Mouse (Mus musculus): ENCODE results near the gene Klrb1f. TPM values are rescaled to one million over a fixed set of nuclear protein-coding genes. Genes with fewer than 3 reads are reported as not detected.
"Not testable (repeated sequence)": the region's sequence is repeated elsewhere in the genome, so short reads cannot be mapped to it uniquely, and the experiment has no call there.

The Klrb1f gene
- polyA plus RNA-seq, 1 experiment = not detected

- no peak overlapping the region for H3K4me3 ChIP-seq (ENCODE audit: insufficient read depth, low read length)
- H3K27ac ChIP-seq (ENCODE audit: insufficient read depth, low read length) = no peak overlapping the region
- H3K4me1 ChIP-seq (ENCODE audit: control insufficient read depth, insufficient read depth, low read length) = no peaks in the 10 kb centered on the region; the same call in 1 of the 2 replicates
- no peak for TF ChIP-seq POLR2A (IDR thresholded peaks at IDR 0.05; ENCODE audit: extremely low read depth, insufficient read depth, low read length)
- TF ChIP-seq CTCF (IDR thresholded peaks at IDR 0.05; ENCODE audit: extremely low read depth, insufficient read depth, low read length) = peak; percentile 29; the same call in 1 of the 2 replicates
These were observed 21.3 kb downstream of the Klrb1f start for GRCm38 (mm10) chr6:129066986-129067385.

GRCm38 (mm10) chr6:129085098-129085497 is 39.4 kb downstream of the Klrb1f start:
- no peaks in the 10 kb centered on the region for H3K4me1 ChIP-seq (ENCODE audit: control insufficient read depth, insufficient read depth, low read length)

GRCm38 (mm10) chr6:129086031-129086430 is 40.3 kb downstream of the Klrb1f start:
- H3K4me1 ChIP-seq (ENCODE audit: control insufficient read depth, insufficient read depth, low read length); H3K4me3 ChIP-seq (ENCODE audit: insufficient read depth, low read length); H3K27ac ChIP-seq (ENCODE audit: insufficient read depth, low read length): not testable (repeated sequence)

More at GRCm38 (mm10) chr6:129085098-129085497, 39.4 kb downstream of the Klrb1f start:
- H3K27ac ChIP-seq (ENCODE audit: insufficient read depth, low read length) = no peak overlapping the region
- TF ChIP-seq CTCF (IDR thresholded peaks at IDR 0.05; ENCODE audit: extremely low read depth, insufficient read depth, low read length) (no peak), POLR2A (IDR thresholded peaks at IDR 0.05; ENCODE audit: extremely low read depth, insufficient read depth, low read length) (no peak)
- no peak overlapping the region for H3K4me3 ChIP-seq (ENCODE audit: insufficient read depth, low read length)

GRCm38 (mm10) chr6:129088161-129088560 is 42.5 kb downstream of the Klrb1f start:
- H3K4me1 ChIP-seq (ENCODE audit: control insufficient read depth, insufficient read depth, low read length) = no peaks in the 10 kb centered on the region
- H3K4me3 ChIP-seq (ENCODE audit: insufficient read depth, low read length) = no peak overlapping the region
- H3K27ac ChIP-seq (ENCODE audit: insufficient read depth, low read length) = no peak overlapping the region
- TF ChIP-seq CTCF (IDR thresholded peaks at IDR 0.05; ENCODE audit: extremely low read depth, insufficient read depth, low read length) (no peak), POLR2A (IDR thresholded peaks at IDR 0.05; ENCODE audit: extremely low read depth, insufficient read depth, low read length) (no peak)

GRCm38 (mm10) chr6:129088596-129088995 is 42.9 kb downstream of the Klrb1f start:
- not testable (repeated sequence) for H3K4me3 ChIP-seq (ENCODE audit: insufficient read depth, low read length); H3K4me1 ChIP-seq (ENCODE audit: control insufficient read depth, insufficient read depth, low read length); H3K27ac ChIP-seq (ENCODE audit: insufficient read depth, low read length)

- H3K4me3 ChIP-seq (ENCODE audit: insufficient read depth, low read length) = no peak overlapping the region
- no peak overlapping the region for H3K27ac ChIP-seq (ENCODE audit: insufficient read depth, low read length)
- TF ChIP-seq CTCF (IDR thresholded peaks at IDR 0.05; ENCODE audit: extremely low read depth, insufficient read depth, low read length) (peak; percentile 42; the same call in 1 of the 2 replicates), POLR2A (IDR thresholded peaks at IDR 0.05; ENCODE audit: extremely low read depth, insufficient read depth, low read length) (no peak)
- no peaks in the 10 kb centered on the region for H3K4me1 ChIP-seq (ENCODE audit: control insufficient read depth, insufficient read depth, low read length)
These were observed 49.5 kb downstream of the Klrb1f start for GRCm38 (mm10) chr6:129095166-129095565.

- TF ChIP-seq POLR2A (IDR thresholded peaks at IDR 0.05; ENCODE audit: extremely low read depth, insufficient read depth, low read length) (no peak), CTCF (IDR thresholded peaks at IDR 0.05; ENCODE audit: extremely low read depth, insufficient read depth, low read length) (no peak)
- H3K4me1 ChIP-seq (ENCODE audit: control insufficient read depth, insufficient read depth, low read length) = no peaks in the 10 kb centered on the region
These were observed 52.2 kb downstream of the Klrb1f start for GRCm38 (mm10) chr6:129097929-129098328.

GRCm38 (mm10) chr6:129100794-129101193 is 55.1 kb downstream of the Klrb1f start, which contains the start of gene Clec2e:
Gene Clec2e (minus strand): TSS chr6:129100913.
- not testable (repeated sequence) for H3K27ac ChIP-seq (ENCODE audit: insufficient read depth, low read length); H3K4me1 ChIP-seq (ENCODE audit: control insufficient read depth, insufficient read depth, low read length); H3K4me3 ChIP-seq (ENCODE audit: insufficient read depth, low read length)

More at GRCm38 (mm10) chr6:129097929-129098328, 52.2 kb downstream of the Klrb1f start:
- H3K4me3 ChIP-seq (ENCODE audit: insufficient read depth, low read length) = no peak overlapping the region
- H3K27ac ChIP-seq (ENCODE audit: insufficient read depth, low read length) = no peak overlapping the region

- TF ChIP-seq CTCF (IDR thresholded peaks at IDR 0.05; ENCODE audit: extremely low read depth, insufficient read depth, low read length) = no peak
- TF ChIP-seq POLR2A (IDR thresholded peaks at IDR 0.05; ENCODE audit: extremely low read depth, insufficient read depth, low read length) = no peak
- H3K4me1 ChIP-seq (ENCODE audit: control insufficient read depth, insufficient read depth, low read length) = no peaks in the 10 kb centered on the region
- no peak overlapping the region for H3K4me3 ChIP-seq (ENCODE audit: insufficient read depth, low read length)
- no peak overlapping the region for H3K27ac ChIP-seq (ENCODE audit: insufficient read depth, low read length)
These were observed 55.9 kb downstream of the Klrb1f start for GRCm38 (mm10) chr6:129101604-129102003.

GRCm38 (mm10) chr6:129102858-129103555 is 57.3 kb downstream of the Klrb1f start:
- Histone ChIP-seq H3K4me1 (ENCODE audit: control insufficient read depth, insufficient read depth, low read length) (no peaks in the 10 kb centered on the region), H3K4me3 (ENCODE audit: insufficient read depth, low read length) (no peak overlapping the region), H3K27ac (ENCODE audit: insufficient read depth, low read length) (no peak overlapping the region)
- TF ChIP-seq CTCF (IDR thresholded peaks at IDR 0.05; ENCODE audit: extremely low read depth, insufficient read depth, low read length) = no peak
- no peak for TF ChIP-seq POLR2A (IDR thresholded peaks at IDR 0.05; ENCODE audit: extremely low read depth, insufficient read depth, low read length)

Other genes starting within 250 kb of the Klrb1f start
- not detected in 2 replicates for gene Gm44511, start 219.6 kb upstream of the Klrb1f start, polyA plus RNA-seq (2012; rRNA removed)
- not detected in 2 replicates for gene Klrb1b, start 219.6 kb upstream of the Klrb1f start, polyA plus RNA-seq (2012; rRNA removed)
- gene Clec2i, start 158.3 kb upstream of the Klrb1f start, polyA plus RNA-seq (2012; rRNA removed) = 0.08 TPM in 1 of 2 replicates, not detected in the other
- 2.0 and 2.2 TPM in 2 replicates for gene BC035044, start 154.8 kb upstream of the Klrb1f start, polyA plus RNA-seq (2012; rRNA removed)
- gene Clec2g, start 111.5 kb upstream of the Klrb1f start, polyA plus RNA-seq (2012; rRNA removed) = not detected in 2 replicates
- gene Clec2e, start 55.0 kb downstream of the Klrb1f start, polyA plus RNA-seq (2012; rRNA removed) = not detected in 2 replicates
- gene Clec2d, start 134.7 kb downstream of the Klrb1f start, polyA plus RNA-seq (2012; rRNA removed) = 15.6 and 16.0 TPM in 2 replicates
- gene Cd69, start 229.5 kb downstream of the Klrb1f start, polyA plus RNA-seq (2012; rRNA removed) = not detected in 2 replicates

Data from cortical plate, adult 2 months (tissue).